ENCODE assay signal across 19 mouse cellular contexts in genomic region chr11:30326371-30326770, GRCm38 (mm10). TPM values are rescaled to one million over a fixed set of nuclear protein-coding genes. Genes with fewer than 3 reads are reported as not detected.
DNase-seq lines count a peak whose midpoint lies in the region; ATAC-seq and TF ChIP-seq lines count a peak whose summit lies in the region.
"Had no signal": no experiment of that assay in that cellular context is flagged by ENCODE, and none has a peak within 500 bp of the region (broad histone marks: within the 10 kb centered on the region; RNA-seq: fewer than 3 reads in every experiment).

No protein-coding gene starts in this region.

- no peak overlapping the region for H3K27ac ChIP-seq in cerebellum, adult 2 months (ENCODE audit: insufficient read depth, low read length)
- 0 out of 2 replicates have a peak overlapping the region, but pooled peaks have one; percentile 25 for H3K27ac ChIP-seq in lung, embryonic 14.5 days (ENCODE audit: low read depth)
- H3K27ac ChIP-seq: embryonic facial prominence, embryonic 15.5 days; hindbrain, embryonic 12.5 days; limb, embryonic 12.5 days; midbrain, embryonic 12.5 days had no signal

- H3K27me3 ChIP-seq in cerebellum, adult 2 months (ENCODE audit: control insufficient read depth, insufficient read depth, low read length): no peaks in the 10 kb centered on the region
- no peaks in the 10 kb centered on the region for H3K27me3 ChIP-seq in lung, embryonic 14.5 days (ENCODE audit: insufficient read depth, low read length)
- H3K27me3 ChIP-seq: embryonic facial prominence, embryonic 15.5 days; hindbrain, embryonic 12.5 days; limb, embryonic 12.5 days; midbrain, embryonic 12.5 days had no signal

- no peak for TF ChIP-seq POLR2A in cerebellum, adult 2 months (IDR thresholded peaks at IDR 0.05; ENCODE audit: borderline replicate concordance, insufficient read depth, low read length)
- no peak for TF ChIP-seq POLR2A in lung, adult 2 months (IDR thresholded peaks at IDR 0.05; ENCODE audit: borderline replicate concordance, extremely low read depth, low read depth, low read length)

- no peaks in the 10 kb centered on the region for H3K4me1 ChIP-seq in cerebellum, adult 2 months (ENCODE audit: control insufficient read depth, insufficient read depth, low read length)
- H3K4me1 ChIP-seq in lung, embryonic 14.5 days (ENCODE audit: insufficient read depth): no peaks in the 10 kb centered on the region
- peaks cover 4% of the 10 kb centered on the region; the same call in 1 of the 2 replicates for H3K4me1 ChIP-seq in lung, adult 2 months (ENCODE audit: control insufficient read depth, insufficient read depth, low read length)
- H3K4me1 ChIP-seq: embryonic facial prominence, embryonic 15.5 days; hindbrain, embryonic 12.5 days; limb, embryonic 12.5 days; midbrain, embryonic 12.5 days had no signal

- TF ChIP-seq CTCF in cerebellum, adult 2 months (IDR thresholded peaks at IDR 0.05; ENCODE audit: borderline replicate concordance, insufficient read depth, low read depth, low read length): no peak
- TF ChIP-seq CTCF in lung, embryonic 14.5 days (IDR thresholded peaks at IDR 0.05; ENCODE audit: low read depth): no peak
- TF ChIP-seq CTCF in lung, adult 2 months (IDR thresholded peaks at IDR 0.05; ENCODE audit: insufficient read depth, low read length): no peak

- WGBS in cerebellum, adult 2 months: 50% methylated on average over 2 of the region's 2 CpGs
- 48% methylated on average over 2 of the region's 2 CpGs for WGBS in lung, embryonic 14.5 days
- 37% methylated on average over 2 of the region's 2 CpGs for WGBS in lung, adult 2 months

- intact Hi-C loops in heart, postnatal 10 days (cut with DNase I): no loop called here

- H3K4me3 ChIP-seq in cerebellum, adult 2 months (replicated peaks; ENCODE audit: insufficient read depth, low read depth, low read length): no peak overlapping the region
- no peak overlapping the region for H3K4me3 ChIP-seq in lung, embryonic 14.5 days (ENCODE audit: low read depth, low read length)
- H3K4me3 ChIP-seq in lung, adult 2 months (replicated peaks; ENCODE audit: extremely low read depth, low read depth, low read length): no peak overlapping the region
- H3K4me3 ChIP-seq: embryonic facial prominence, embryonic 15.5 days; hindbrain, embryonic 12.5 days; limb, embryonic 12.5 days; midbrain, embryonic 12.5 days had no signal

- H3K9me3 ChIP-seq in lung, embryonic 14.5 days (ENCODE audit: low read depth, low read length): no peaks in the 10 kb centered on the region
- H3K9me3 ChIP-seq: embryonic facial prominence, embryonic 15.5 days; limb, embryonic 12.5 days; midbrain, embryonic 12.5 days had no signal

- peak; percentile 28 to 57 for DNase-seq in cerebellum, postnatal 14 days
- DNase-seq in cerebellum, adult 2 months: no peak
- DNase-seq in lung, embryonic 14.5 days: peak; percentile 58
- no peak for DNase-seq in lung, adult 2 months
- DNase-seq in heart, postnatal 10 days: peak; percentile 68 to 70
- peak; percentile 22 for DNase-seq in lung, postnatal 36 days
- DNase-seq in frontal cortex, postnatal 36 days (ENCODE audit: low spot score in 2 of 2): no peak
- no peak for DNase-seq in testis, postnatal 14 days (ENCODE audit: low spot score)
- DNase-seq: adrenal gland, adult 8-10 months; kidney, postnatal 25 days; layer of hippocampus, postnatal 36 days; right cerebral cortex, postnatal 25 days; thymus, postnatal 14 days had no signal

- H3K9ac ChIP-seq in lung, embryonic 14.5 days: no peak overlapping the region
- H3K9ac ChIP-seq: embryonic facial prominence, embryonic 15.5 days; hindbrain, embryonic 12.5 days; limb, embryonic 12.5 days; midbrain, embryonic 12.5 days had no signal

- peak; percentile 17; the same call in 1 of the 2 replicates for ATAC-seq in lung, embryonic 14.5 days (ENCODE audit: insufficient read depth)
- ATAC-seq: forebrain, embryonic 14.5 days; intestine, embryonic 16.5 days had no signal

- no peak overlapping the region for H3K4me2 ChIP-seq in lung, embryonic 14.5 days
- H3K4me2 ChIP-seq: embryonic facial prominence, embryonic 15.5 days; hindbrain, embryonic 12.5 days; limb, embryonic 12.5 days; midbrain, embryonic 12.5 days had no signal

- no peaks in the 10 kb centered on the region for H3K36me3 ChIP-seq in lung, embryonic 14.5 days (ENCODE audit: insufficient read depth)
- H3K36me3 ChIP-seq: embryonic facial prominence, embryonic 15.5 days; hindbrain, embryonic 12.5 days; limb, embryonic 12.5 days; midbrain, embryonic 12.5 days had no signal

RNA-seq across cellular contexts. Expression of gene Sptbn1, which starts 58.4 kb away (rescaled TPM):
- polyA plus RNA-seq in cerebellum, adult 2 months (2012; rRNA removed): 227 and 244 TPM in 2 replicates
- 164 and 168 TPM in 2 replicates for polyA plus RNA-seq in lung, embryonic 14.5 days (2014; fragmentation: Nextera tagmentation; extraction: Ambion mirVana)
- polyA plus RNA-seq in lung, adult 2 months (2012; rRNA removed): 222 and 294 TPM in 2 replicates
- 100 to 1,000 TPM; 571 to 593 TPM for total RNA-seq in heart, postnatal 10 days (2021)

Comparison
In these comparisons a context has a peak if more than half of its experiments do, and no peak if none do; other contexts are left out.
1. DNase-seq: peak in cerebellum, postnatal 14 days (2 of 2), lung, embryonic 14.5 days (single experiment), heart, postnatal 10 days (2 of 2) and lung, postnatal 36 days (single experiment); none in cerebellum, adult 2 months (0 of 2), lung, adult 2 months (single experiment), frontal cortex, postnatal 36 days (0 of 2) and testis, postnatal 14 days (single experiment).